Mouse (Mus musculus): ENCODE data around the gene Scaf4. TPM values are rescaled to one million over a fixed set of nuclear protein-coding genes. Genes with fewer than 3 reads are reported as not detected.

Scaf4 gene
- polyA plus RNA-seq, 1 experiment from 2014 or later = 33.6 TPM

DNA sequence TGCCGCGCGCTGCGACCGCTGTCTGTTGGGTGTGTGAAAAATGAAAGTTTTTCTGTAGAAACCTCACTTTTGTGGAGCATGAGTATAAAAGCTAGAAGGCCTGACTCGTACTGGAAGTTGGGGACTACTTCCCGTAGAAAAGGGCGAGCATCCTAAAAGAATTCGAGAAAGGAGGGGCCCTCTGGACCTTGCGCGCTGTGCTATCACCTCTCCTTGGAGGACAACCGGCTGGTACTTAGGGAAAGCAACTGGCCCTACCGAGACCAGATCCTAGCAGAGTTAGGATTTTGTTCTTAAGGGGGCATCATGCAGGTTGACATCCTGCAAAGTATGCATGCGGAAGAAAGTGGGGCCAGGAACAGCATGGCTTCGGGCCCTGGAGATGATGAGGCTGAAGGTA lies 613 bp upstream of the Scaf4 start:
- H3K4me3 ChIP-seq = peak overlapping the region; percentile 100
- H3K36me3 ChIP-seq = no peaks in the 10 kb centered on the region
- no peak for ATAC-seq (ENCODE audit: insufficient number of reproducible peaks, insufficient read depth, low FRiP score, low TSS enrichment, low read depth)
- H3K27ac ChIP-seq = peak overlapping the region; percentile 95
- peak overlapping the region; percentile 95 for H3K9ac ChIP-seq
- WGBS = 4% methylated on average over 15 of the region's 15 CpGs
- H3K27me3 ChIP-seq = no peaks in the 10 kb centered on the region
- peak overlapping the region; percentile 92 for H3K4me2 ChIP-seq
- peaks cover 34% of the 10 kb centered on the region for H3K4me1 ChIP-seq
- H3K9me3 ChIP-seq = no peaks in the 10 kb centered on the region

DNA sequence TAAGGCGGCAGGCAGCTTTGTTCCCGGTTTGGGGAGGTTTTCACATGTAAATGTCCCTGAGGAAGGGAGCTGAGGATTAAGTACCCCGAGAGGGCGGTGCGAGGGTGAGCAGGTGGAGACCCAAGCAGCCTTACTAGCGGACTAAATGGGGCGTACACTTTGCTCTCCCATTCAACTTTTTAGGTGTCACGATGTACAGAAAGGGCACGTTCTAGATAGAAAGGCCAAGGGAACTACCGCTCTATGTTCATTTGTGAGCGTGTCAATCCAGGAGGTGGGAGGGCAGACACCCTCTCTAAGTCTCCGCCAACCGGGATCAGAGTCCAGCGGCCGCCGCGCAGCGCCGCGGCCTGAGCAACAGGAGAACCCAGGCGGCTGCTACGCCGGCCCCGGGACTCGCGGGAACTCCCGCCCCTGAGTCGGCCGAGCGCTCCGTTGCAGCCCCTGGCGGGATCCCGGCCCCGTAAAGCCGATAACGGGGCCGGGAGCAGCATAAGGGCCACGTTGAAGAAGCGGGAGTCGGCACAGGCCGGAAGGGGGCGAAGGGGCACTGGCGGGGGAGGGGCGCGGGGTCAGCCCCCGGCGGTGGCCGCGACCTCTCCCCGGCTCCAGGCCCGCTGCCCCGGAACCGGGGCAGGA lies 918 bp downstream of the Scaf4 start:
- WGBS = under 1% methylated on average over 49 of the region's 53 CpGs

GRCm38 (mm10) chr16:90282620-90283265 lies 1.6 kb downstream of the Scaf4 start:
- 34% methylated on average over 14 of the region's 14 CpGs for WGBS
- Histone ChIP-seq H3K4me3 (peak overlapping the region; percentile 100), H3K4me2 (peak overlapping the region; percentile 92), H3K27ac (no peak overlapping the region), H3K9me3 (no peaks in the 10 kb centered on the region), H3K27me3 (no peaks in the 10 kb centered on the region), H3K36me3 (no peaks in the 10 kb centered on the region), H3K4me1 (peaks cover 40% of the 10 kb centered on the region), H3K9ac (peak overlapping the region; percentile 95)
- no peak for ATAC-seq (ENCODE audit: insufficient number of reproducible peaks, insufficient read depth, low FRiP score, low TSS enrichment, low read depth)

More for the DNA sequence above, 918 bp downstream of the Scaf4 start:
- Histone ChIP-seq H3K27ac (peak overlapping the region; percentile 95), H3K4me2 (peak overlapping the region; percentile 92), H3K9me3 (no peaks in the 10 kb centered on the region), H3K27me3 (no peaks in the 10 kb centered on the region), H3K9ac (peak overlapping the region; percentile 95), H3K4me3 (peak overlapping the region; percentile 100), H3K4me1 (peaks cover 40% of the 10 kb centered on the region), H3K36me3 (no peaks in the 10 kb centered on the region)
- no peak for ATAC-seq (ENCODE audit: insufficient number of reproducible peaks, insufficient read depth, low FRiP score, low TSS enrichment, low read depth)

GRCm38 (mm10) chr16:90281406-90281805 lies 2.9 kb downstream of the Scaf4 start:
- ATAC-seq (ENCODE audit: insufficient number of reproducible peaks, insufficient read depth, low FRiP score, low TSS enrichment, low read depth) = no peak
- Histone ChIP-seq H3K4me1 (peaks cover 42% of the 10 kb centered on the region), H3K9ac (no peak overlapping the region), H3K36me3 (no peaks in the 10 kb centered on the region), H3K4me2 (no peak overlapping the region), H3K9me3 (no peaks in the 10 kb centered on the region), H3K27me3 (no peaks in the 10 kb centered on the region), H3K4me3 (no peak overlapping the region), H3K27ac (no peak overlapping the region)
- WGBS = 90% methylated on average over 9 of the region's 9 CpGs

DNA sequence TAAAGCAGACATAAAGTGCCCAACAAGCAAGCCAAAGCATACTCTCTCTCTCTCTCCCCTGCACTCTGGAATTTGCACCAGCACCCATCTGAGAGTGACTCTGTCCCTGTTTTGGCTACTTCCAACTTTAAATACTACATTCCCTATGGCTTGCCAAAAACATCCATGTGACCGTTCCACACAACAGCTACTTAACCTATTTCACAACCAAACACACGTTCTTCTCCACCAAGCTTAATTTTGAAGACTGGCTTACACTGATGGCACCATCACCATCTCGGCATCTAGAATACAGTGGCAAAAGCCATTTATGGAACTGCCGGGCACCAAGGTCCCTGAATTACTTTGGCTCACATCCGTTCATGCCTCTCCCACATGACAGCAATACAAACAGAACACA lies 3.3 kb downstream of the Scaf4 start:
- 88% methylated on average over 5 of the region's 5 CpGs for WGBS

DNA sequence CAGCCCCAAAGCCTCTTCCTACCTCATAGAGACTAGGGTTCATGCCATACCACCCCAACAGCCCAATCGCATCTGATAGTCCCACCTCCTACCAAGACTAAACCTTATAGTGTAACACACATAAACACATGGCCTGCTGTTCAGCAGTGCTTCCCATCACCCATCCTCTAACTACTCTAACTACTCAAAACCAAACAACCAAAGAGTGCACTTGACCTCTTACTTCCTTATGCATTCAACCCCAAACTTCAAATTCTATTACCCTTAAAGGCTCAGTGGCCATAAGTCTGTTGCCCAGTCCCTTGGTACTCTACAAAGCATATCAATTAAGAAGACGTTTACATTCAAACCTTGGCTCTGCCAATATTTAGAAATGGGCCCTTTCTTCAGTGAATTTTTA lies 3.8 kb downstream of the Scaf4 start:
- no peak overlapping the region for H3K4me2 ChIP-seq
- WGBS = 67% methylated on average over 2 of the region's 2 CpGs
- H3K9me3 ChIP-seq = no peaks in the 10 kb centered on the region
- H3K27ac ChIP-seq = no peak overlapping the region
- no peak for ATAC-seq (ENCODE audit: insufficient number of reproducible peaks, insufficient read depth, low FRiP score, low TSS enrichment, low read depth)
- H3K9ac ChIP-seq = no peak overlapping the region
- H3K27me3 ChIP-seq = no peaks in the 10 kb centered on the region
- H3K36me3 ChIP-seq = no peaks in the 10 kb centered on the region
- peaks cover 41% of the 10 kb centered on the region for H3K4me1 ChIP-seq
- no peak overlapping the region for H3K4me3 ChIP-seq

More for the DNA sequence above, 3.3 kb downstream of the Scaf4 start:
- H3K9ac ChIP-seq = no peak overlapping the region
- no peak overlapping the region for H3K27ac ChIP-seq
- peaks cover 42% of the 10 kb centered on the region for H3K4me1 ChIP-seq
- H3K4me2 ChIP-seq = no peak overlapping the region
- no peaks in the 10 kb centered on the region for H3K9me3 ChIP-seq
- no peaks in the 10 kb centered on the region for H3K27me3 ChIP-seq
- no peaks in the 10 kb centered on the region for H3K36me3 ChIP-seq
- ATAC-seq (ENCODE audit: insufficient number of reproducible peaks, insufficient read depth, low FRiP score, low TSS enrichment, low read depth) = no peak
- H3K4me3 ChIP-seq = no peak overlapping the region

DNA sequence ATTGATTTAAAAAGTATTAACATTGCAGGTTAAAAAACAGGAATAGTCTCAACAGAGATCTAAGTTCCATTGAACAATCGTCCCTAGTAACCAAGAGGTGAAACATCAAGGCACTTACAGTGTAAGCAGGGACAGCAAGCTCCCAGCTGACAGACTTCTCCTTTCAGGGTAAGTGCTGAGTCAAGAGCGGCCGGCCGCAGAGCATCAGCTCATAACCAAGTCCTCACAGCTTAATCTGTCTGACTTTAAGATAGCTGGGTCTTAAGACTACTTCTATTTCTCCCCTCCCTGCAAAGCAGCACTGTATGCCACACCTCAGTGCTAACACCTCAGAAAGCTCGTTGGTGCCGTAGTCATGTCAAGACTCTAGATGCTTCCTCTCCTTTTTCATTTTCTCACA lies 5.2 kb downstream of the Scaf4 start:
- H3K4me1 ChIP-seq = peaks cover 35% of the 10 kb centered on the region
- no peaks in the 10 kb centered on the region for H3K36me3 ChIP-seq
- no peak overlapping the region for H3K27ac ChIP-seq
- WGBS = 74% methylated on average over 6 of the region's 6 CpGs
- no peak overlapping the region for H3K4me2 ChIP-seq
- no peak overlapping the region for H3K4me3 ChIP-seq
- H3K9ac ChIP-seq = no peak overlapping the region
- ATAC-seq (ENCODE audit: insufficient number of reproducible peaks, insufficient read depth, low FRiP score, low TSS enrichment, low read depth) = no peak
- no peaks in the 10 kb centered on the region for H3K9me3 ChIP-seq
- no peaks in the 10 kb centered on the region for H3K27me3 ChIP-seq

- H3K9me3 ChIP-seq = no peaks in the 10 kb centered on the region
- no peak overlapping the region for H3K27ac ChIP-seq
- no peak overlapping the region for H3K9ac ChIP-seq
- ATAC-seq (ENCODE audit: insufficient number of reproducible peaks, insufficient read depth, low FRiP score, low TSS enrichment, low read depth) = no peak
- no peak overlapping the region for H3K4me3 ChIP-seq
- H3K27me3 ChIP-seq = no peaks in the 10 kb centered on the region
- 0 out of 2 replicates have a peak, but pooled peaks cover 3% of the 10 kb centered on the region for H3K36me3 ChIP-seq
- 93% methylated on average over 6 of the region's 6 CpGs for WGBS
- H3K4me1 ChIP-seq = 0 out of 2 replicates have a peak, but pooled peaks cover 8% of the 10 kb centered on the region
- H3K4me2 ChIP-seq = no peak overlapping the region
These were observed 8.8 kb downstream of the Scaf4 start for GRCm38 (mm10) chr16:90275521-90275920.

DNA sequence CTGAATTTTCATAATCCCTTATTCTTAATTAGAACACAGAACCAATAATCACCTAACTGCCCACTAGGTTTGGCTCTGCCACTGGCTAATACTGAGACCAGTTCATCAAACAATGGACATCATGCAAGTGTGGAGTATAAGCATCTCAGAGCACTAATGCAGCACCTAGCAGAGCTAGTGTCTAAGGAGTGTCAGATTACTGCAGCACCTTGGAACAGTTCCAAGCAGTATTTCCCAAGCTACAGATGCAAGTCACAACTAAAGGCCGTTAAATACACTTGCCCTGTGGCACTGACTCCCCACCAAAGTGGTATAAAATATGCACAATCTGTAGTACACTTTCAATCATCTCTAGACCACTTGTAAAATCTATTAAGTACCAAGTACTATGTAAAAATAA lies 17.7 kb downstream of the Scaf4 start:
- H3K9me3 ChIP-seq = no peaks in the 10 kb centered on the region
- H3K27me3 ChIP-seq = no peaks in the 10 kb centered on the region
- WGBS = 6% methylated on average over 1 of the region's 1 CpGs
- peaks cover 13% of the 10 kb centered on the region for H3K36me3 ChIP-seq
- H3K27ac ChIP-seq = no peak overlapping the region
- no peak overlapping the region for H3K4me2 ChIP-seq
- no peak for ATAC-seq (ENCODE audit: insufficient number of reproducible peaks, insufficient read depth, low FRiP score, low TSS enrichment, low read depth)
- no peak overlapping the region for H3K4me3 ChIP-seq
- H3K9ac ChIP-seq = no peak overlapping the region
- peaks cover 6% of the 10 kb centered on the region; the same call in 1 of the 2 replicates for H3K4me1 ChIP-seq

DNA sequence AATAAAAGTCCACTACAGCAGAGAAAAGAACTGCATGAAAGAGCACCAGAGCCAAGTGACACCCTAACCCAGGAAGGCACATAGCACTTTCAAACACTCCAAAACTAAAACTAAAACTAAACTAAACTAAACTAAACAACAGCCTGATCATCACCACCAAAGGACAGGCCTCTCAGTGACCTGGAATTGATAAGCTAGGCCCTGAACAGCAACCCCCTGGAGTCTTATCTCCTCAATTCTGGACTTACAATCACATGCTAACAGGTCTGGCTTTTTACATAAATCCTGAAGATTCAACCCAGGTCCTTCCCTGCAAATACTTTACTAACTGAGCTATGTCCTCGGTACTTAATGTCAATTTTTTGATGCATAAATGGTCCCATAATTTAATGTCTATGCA lies 19.2 kb downstream of the Scaf4 start:
- Histone ChIP-seq H3K4me3 (no peak overlapping the region), H3K9me3 (no peaks in the 10 kb centered on the region), H3K36me3 (peaks cover 20% of the 10 kb centered on the region), H3K9ac (no peak overlapping the region), H3K4me1 (peaks cover 6% of the 10 kb centered on the region; the same call in 1 of the 2 replicates), H3K4me2 (no peak overlapping the region), H3K27me3 (no peaks in the 10 kb centered on the region), H3K27ac (no peak overlapping the region)
- WGBS = 84% methylated on average over 1 of the region's 1 CpGs
- ATAC-seq (ENCODE audit: insufficient number of reproducible peaks, insufficient read depth, low FRiP score, low TSS enrichment, low read depth) = no peak

GRCm38 (mm10) chr16:90264021-90264420 lies 20.3 kb downstream of the Scaf4 start:
- ATAC-seq (ENCODE audit: insufficient number of reproducible peaks, insufficient read depth, low FRiP score, low TSS enrichment, low read depth) = no peak
- no peak overlapping the region for H3K27ac ChIP-seq
- 86% methylated on average over 5 of the region's 5 CpGs for WGBS
- H3K4me2 ChIP-seq = no peak overlapping the region
- no peaks in the 10 kb centered on the region for H3K27me3 ChIP-seq
- H3K36me3 ChIP-seq = peaks cover 29% of the 10 kb centered on the region
- H3K4me3 ChIP-seq = no peak overlapping the region
- no peaks in the 10 kb centered on the region for H3K9me3 ChIP-seq
- peaks cover 6% of the 10 kb centered on the region; the same call in 1 of the 2 replicates for H3K4me1 ChIP-seq
- H3K9ac ChIP-seq = no peak overlapping the region

DNA sequence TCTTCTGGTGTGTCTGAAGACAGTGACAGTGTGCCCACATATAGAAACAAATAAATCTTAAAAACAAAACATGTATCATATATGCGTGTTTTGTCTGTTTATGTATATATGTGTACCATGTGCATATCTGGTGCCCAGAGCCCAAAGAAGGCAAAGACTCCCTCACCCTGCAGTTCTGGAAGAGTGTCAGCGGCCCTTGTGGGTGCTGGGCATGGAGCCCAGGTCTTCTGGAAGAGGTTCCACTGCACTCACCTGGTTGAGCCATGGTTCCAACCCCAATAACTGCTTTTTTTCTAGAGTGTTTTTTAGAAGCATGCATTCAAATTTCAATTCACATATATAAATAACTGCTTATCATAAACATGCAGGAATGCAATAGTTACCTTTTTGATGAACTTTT lies 22.5 kb downstream of the Scaf4 start:
- no peaks in the 10 kb centered on the region for H3K4me1 ChIP-seq
- 95% methylated on average over 2 of the region's 2 CpGs for WGBS
- no peak overlapping the region for H3K27ac ChIP-seq
- peaks cover 47% of the 10 kb centered on the region for H3K36me3 ChIP-seq
- ATAC-seq (ENCODE audit: insufficient number of reproducible peaks, insufficient read depth, low FRiP score, low TSS enrichment, low read depth) = no peak
- no peak overlapping the region for H3K4me3 ChIP-seq
- no peaks in the 10 kb centered on the region for H3K9me3 ChIP-seq
- no peak overlapping the region for H3K9ac ChIP-seq
- no peaks in the 10 kb centered on the region for H3K27me3 ChIP-seq
- no peak overlapping the region for H3K4me2 ChIP-seq

Measured in embryonic facial prominence, embryonic 13.5 days (tissue).